Mouse (Mus musculus): ENCODE data around the gene Gnmt. TPM values are rescaled to one million over a fixed set of nuclear protein-coding genes. Genes with fewer than 3 reads are reported as not detected.

Gene Gnmt
- polyA plus RNA-seq, 1 experiment from 2014 or later = 2.8 TPM

- no peaks in the 10 kb centered on the region for H3K4me1 ChIP-seq
- H3K27ac ChIP-seq = no peak overlapping the region
- H3K9me3 ChIP-seq (replicated peaks) = no peaks in the 10 kb centered on the region
- no peak overlapping the region for H3K9ac ChIP-seq
- no peak overlapping the region for H3K4me2 ChIP-seq
- WGBS = 82% methylated on average over 7 of the region's 7 CpGs
- no peak overlapping the region for H3K4me3 ChIP-seq (replicated peaks)
- peaks cover 23% of the 10 kb centered on the region for H3K36me3 ChIP-seq
- no peaks in the 10 kb centered on the region for H3K27me3 ChIP-seq
- ATAC-seq (replicated peaks; ENCODE audit: low FRiP score) = no peak
These were observed 6.3 kb upstream of the Gnmt start for GRCm38 (mm10) chr17:46735287-46735686.

- H3K4me3 ChIP-seq (replicated peaks) = no peak overlapping the region
- peaks cover 23% of the 10 kb centered on the region for H3K36me3 ChIP-seq
- 98% methylated on average over 3 of the region's 3 CpGs for WGBS
- no peak overlapping the region for H3K4me2 ChIP-seq
- no peaks in the 10 kb centered on the region for H3K9me3 ChIP-seq (replicated peaks)
- ATAC-seq (replicated peaks; ENCODE audit: low FRiP score) = no peak
- peaks cover 5% of the 10 kb centered on the region for H3K27me3 ChIP-seq
- H3K9ac ChIP-seq = no peak overlapping the region
- H3K4me1 ChIP-seq = peaks cover under 1% of the 10 kb centered on the region; the same call in 1 of the 2 replicates
- H3K27ac ChIP-seq = no peak overlapping the region
These were observed 5.1 kb upstream of the Gnmt start for GRCm38 (mm10) chr17:46734055-46734454.

DNA sequence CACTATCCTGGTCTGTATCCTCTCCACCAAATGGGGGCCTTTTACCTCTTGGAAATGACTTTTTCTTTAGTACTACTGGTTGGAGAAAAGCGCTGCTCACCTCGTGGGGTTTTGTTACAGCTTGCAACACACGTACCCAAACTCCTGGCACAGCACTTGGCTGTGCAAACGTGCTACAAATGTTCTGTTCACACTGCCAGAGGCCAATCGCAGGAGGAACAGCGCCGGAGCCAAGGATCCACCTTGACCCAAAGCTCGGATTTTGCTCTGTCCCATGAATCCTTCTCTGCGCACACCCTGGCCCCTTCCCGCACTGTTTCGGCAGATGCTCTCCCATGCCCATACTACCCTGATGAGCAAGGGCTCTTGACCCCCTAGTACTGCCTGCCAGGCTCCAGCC is 472 bp downstream of the Gnmt start:
- Histone ChIP-seq H3K4me1 (peaks cover 7% of the 10 kb centered on the region), H3K27me3 (peaks cover 16% of the 10 kb centered on the region), H3K36me3 (peaks cover 29% of the 10 kb centered on the region), H3K4me2 (peak overlapping the region; percentile 52), H3K27ac (no peak overlapping the region), H3K9me3 (replicated peaks) (no peaks in the 10 kb centered on the region), H3K9ac (no peak overlapping the region), H3K4me3 (replicated peaks) (peak overlapping the region; percentile 20)
- ATAC-seq (replicated peaks; ENCODE audit: low FRiP score) = 0 out of 2 replicates have a peak, but pooled peaks have one; percentile 23
- 45% methylated on average over 11 of the region's 11 CpGs for WGBS

- 42% methylated on average over 6 of the region's 6 CpGs for WGBS
- Histone ChIP-seq H3K27me3 (peaks cover 16% of the 10 kb centered on the region), H3K9me3 (replicated peaks) (no peaks in the 10 kb centered on the region), H3K4me2 (no peak overlapping the region), H3K4me3 (replicated peaks) (no peak overlapping the region), H3K36me3 (peaks cover 33% of the 10 kb centered on the region), H3K4me1 (peaks cover 7% of the 10 kb centered on the region), H3K27ac (no peak overlapping the region), H3K9ac (no peak overlapping the region)
- ATAC-seq (replicated peaks; ENCODE audit: low FRiP score) = no peak
These were observed 947 bp downstream of the Gnmt start for GRCm38 (mm10) chr17:46728021-46728420.

- H3K9me3 ChIP-seq (replicated peaks) = no peaks in the 10 kb centered on the region
- WGBS = 85% methylated on average over 11 of the region's 11 CpGs
- no peak overlapping the region for H3K4me3 ChIP-seq (replicated peaks)
- no peak overlapping the region for H3K4me2 ChIP-seq
- H3K27me3 ChIP-seq = peaks cover 16% of the 10 kb centered on the region
- H3K9ac ChIP-seq = no peak overlapping the region
- peaks cover 7% of the 10 kb centered on the region for H3K4me1 ChIP-seq
- no peak for ATAC-seq (replicated peaks; ENCODE audit: low FRiP score)
- H3K27ac ChIP-seq = no peak overlapping the region
- H3K36me3 ChIP-seq = peaks cover 39% of the 10 kb centered on the region
These were observed 1.7 kb downstream of the Gnmt start for GRCm38 (mm10) chr17:46727271-46727670.

- no peak for ATAC-seq (replicated peaks; ENCODE audit: low FRiP score)
- H3K36me3 ChIP-seq = peaks cover 52% of the 10 kb centered on the region
- no peak overlapping the region for H3K27ac ChIP-seq
- H3K27me3 ChIP-seq = peaks cover 16% of the 10 kb centered on the region
- WGBS = 92% methylated on average over 26 of the region's 26 CpGs
- H3K9me3 ChIP-seq (replicated peaks) = no peaks in the 10 kb centered on the region
- H3K9ac ChIP-seq = no peak overlapping the region
- H3K4me2 ChIP-seq = no peak overlapping the region
- peaks cover 7% of the 10 kb centered on the region for H3K4me1 ChIP-seq
- no peak overlapping the region for H3K4me3 ChIP-seq (replicated peaks)
These were observed 3.0 kb downstream of the Gnmt start for GRCm38 (mm10) chr17:46725731-46726645.

GRCm38 (mm10) chr17:46725273-46725672 is 3.7 kb downstream of the Gnmt start:
- Histone ChIP-seq H3K27ac (no peak overlapping the region), H3K27me3 (peaks cover 16% of the 10 kb centered on the region), H3K4me2 (no peak overlapping the region), H3K9ac (0 out of 2 replicates have a peak overlapping the region, but pooled peaks have one; percentile 10), H3K9me3 (replicated peaks) (no peaks in the 10 kb centered on the region), H3K36me3 (peaks cover 59% of the 10 kb centered on the region), H3K4me3 (replicated peaks) (no peak overlapping the region), H3K4me1 (peaks cover 7% of the 10 kb centered on the region)
- 47% methylated on average over 9 of the region's 9 CpGs for WGBS
- peak; percentile 47; the same call in 1 of the 2 replicates for ATAC-seq (replicated peaks; ENCODE audit: low FRiP score)

DNA sequence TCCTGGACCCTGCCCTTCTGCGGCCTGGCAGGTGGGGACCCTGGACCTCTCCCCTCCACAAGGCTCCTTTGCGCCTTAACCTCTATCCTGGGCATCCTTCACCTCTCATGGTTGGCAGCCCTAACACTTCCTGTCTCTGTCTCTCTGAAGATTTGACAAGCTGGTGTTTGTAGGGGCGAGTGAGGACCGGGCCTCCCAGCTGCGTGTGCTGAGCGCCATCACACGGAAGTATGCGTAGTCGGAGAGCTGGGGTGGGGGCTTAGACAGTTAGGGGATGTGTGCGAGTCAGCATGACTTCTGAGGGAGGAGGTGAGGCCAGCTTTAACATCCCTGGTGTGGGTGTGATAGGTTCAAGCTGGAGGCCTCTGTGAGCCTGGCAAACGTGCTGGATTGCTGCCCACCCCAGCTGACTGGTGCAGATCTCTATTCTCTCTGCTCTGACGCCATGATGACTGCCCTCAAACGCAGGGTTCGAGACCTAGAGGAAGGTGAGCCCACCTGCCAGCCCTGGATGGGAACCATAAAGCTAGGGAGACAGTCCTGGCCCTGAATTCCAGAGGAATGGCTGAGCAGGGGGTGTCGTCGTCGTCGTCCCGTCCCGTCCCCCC is 4.4 kb downstream of the Gnmt start:
- no peak for ATAC-seq (replicated peaks; ENCODE audit: low FRiP score)
- no peak overlapping the region for H3K4me3 ChIP-seq (replicated peaks)
- no peak overlapping the region for H3K27ac ChIP-seq
- H3K36me3 ChIP-seq = peaks cover 63% of the 10 kb centered on the region
- peaks cover 7% of the 10 kb centered on the region for H3K4me1 ChIP-seq
- H3K4me2 ChIP-seq = no peak overlapping the region
- no peak overlapping the region for H3K9ac ChIP-seq
- H3K9me3 ChIP-seq (replicated peaks) = no peaks in the 10 kb centered on the region
- WGBS = 77% methylated on average over 20 of the region's 20 CpGs
- H3K27me3 ChIP-seq = peaks cover 16% of the 10 kb centered on the region

GRCm38 (mm10) chr17:46721077-46721476 is 7.9 kb downstream of the Gnmt start:
- H3K27me3 ChIP-seq = no peaks in the 10 kb centered on the region
- no peaks in the 10 kb centered on the region for H3K4me1 ChIP-seq
- ATAC-seq (replicated peaks; ENCODE audit: low FRiP score) = no peak
- H3K4me3 ChIP-seq (replicated peaks) = no peak overlapping the region
- 87% methylated on average over 7 of the region's 7 CpGs for WGBS
- no peak overlapping the region for H3K27ac ChIP-seq
- H3K9me3 ChIP-seq (replicated peaks) = no peaks in the 10 kb centered on the region
- peaks cover 84% of the 10 kb centered on the region for H3K36me3 ChIP-seq
- H3K4me2 ChIP-seq = no peak overlapping the region
- H3K9ac ChIP-seq = no peak overlapping the region

DNA sequence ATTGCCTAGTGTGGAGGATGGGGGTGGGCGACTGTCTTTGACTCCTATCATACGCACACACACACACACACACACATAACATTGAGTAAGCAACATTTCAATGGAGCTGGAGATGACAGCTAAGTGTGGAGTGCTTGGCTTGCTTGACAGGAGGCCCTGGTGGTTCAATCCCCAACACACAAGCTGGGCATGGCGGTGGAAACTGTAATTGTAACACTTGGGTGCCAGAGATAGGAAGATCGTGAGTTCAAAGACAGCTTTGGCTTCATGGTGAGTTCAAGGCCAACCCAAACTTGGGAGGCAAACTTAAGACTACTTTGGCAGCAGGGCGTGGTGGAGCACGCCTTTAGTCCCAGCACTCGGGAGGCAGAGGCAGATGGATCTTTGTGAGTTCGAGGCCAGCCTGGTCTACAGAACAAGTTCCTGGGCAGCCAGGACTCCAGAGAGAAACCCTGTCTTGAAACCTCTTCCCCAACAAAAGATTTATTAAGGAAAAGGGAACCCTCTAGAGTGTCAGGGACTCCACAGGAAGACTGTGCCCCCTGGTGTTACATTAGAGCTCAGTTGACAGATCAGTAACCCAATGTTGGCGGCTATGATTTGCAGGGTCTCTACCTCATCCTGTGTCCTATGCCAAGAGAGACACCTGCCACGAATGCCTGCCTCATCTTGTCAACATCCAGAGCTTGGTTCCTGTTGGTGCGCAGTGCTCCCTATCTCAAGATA is 14.0 kb downstream of the Gnmt start:
- H3K9me3 ChIP-seq (replicated peaks) = no peaks in the 10 kb centered on the region
- H3K4me2 ChIP-seq = no peak overlapping the region
- H3K9ac ChIP-seq = no peak overlapping the region
- no peak overlapping the region for H3K27ac ChIP-seq
- H3K4me3 ChIP-seq (replicated peaks) = no peak overlapping the region
- H3K27me3 ChIP-seq = no peaks in the 10 kb centered on the region
- WGBS = 93% methylated on average over 11 of the region's 11 CpGs
- peaks cover 19% of the 10 kb centered on the region for H3K4me1 ChIP-seq
- ATAC-seq (replicated peaks; ENCODE audit: low FRiP score) = no peak
- peaks cover 50% of the 10 kb centered on the region for H3K36me3 ChIP-seq

DNA sequence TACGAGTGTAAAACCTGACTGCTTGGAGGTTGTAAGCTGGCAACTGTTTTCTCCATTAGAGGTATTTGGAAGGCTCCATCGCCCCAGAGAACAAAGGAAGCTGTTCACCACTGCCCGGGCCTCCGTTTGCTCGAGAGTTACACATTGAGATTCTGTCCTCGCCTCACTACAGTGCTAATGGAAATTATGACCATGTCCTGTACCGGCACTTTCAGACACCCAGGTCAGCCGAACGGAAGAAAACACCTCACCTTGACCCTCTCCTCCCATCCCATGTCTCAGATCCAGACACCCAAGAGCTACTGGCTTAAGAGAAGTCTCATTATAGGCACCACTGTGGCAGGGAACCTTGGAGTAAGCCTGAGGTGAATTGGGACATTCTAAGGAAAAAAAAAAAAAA is 15.1 kb downstream of the Gnmt start:
- Histone ChIP-seq H3K27ac (no peak overlapping the region), H3K4me1 (peaks cover 19% of the 10 kb centered on the region), H3K4me3 (replicated peaks) (no peak overlapping the region), H3K9me3 (replicated peaks) (no peaks in the 10 kb centered on the region), H3K4me2 (no peak overlapping the region), H3K9ac (no peak overlapping the region), H3K27me3 (no peaks in the 10 kb centered on the region), H3K36me3 (peaks cover 49% of the 10 kb centered on the region)
- ATAC-seq (replicated peaks; ENCODE audit: low FRiP score) = no peak
- 86% methylated on average over 9 of the region's 9 CpGs for whole genome bisulfite sequencing

DNA sequence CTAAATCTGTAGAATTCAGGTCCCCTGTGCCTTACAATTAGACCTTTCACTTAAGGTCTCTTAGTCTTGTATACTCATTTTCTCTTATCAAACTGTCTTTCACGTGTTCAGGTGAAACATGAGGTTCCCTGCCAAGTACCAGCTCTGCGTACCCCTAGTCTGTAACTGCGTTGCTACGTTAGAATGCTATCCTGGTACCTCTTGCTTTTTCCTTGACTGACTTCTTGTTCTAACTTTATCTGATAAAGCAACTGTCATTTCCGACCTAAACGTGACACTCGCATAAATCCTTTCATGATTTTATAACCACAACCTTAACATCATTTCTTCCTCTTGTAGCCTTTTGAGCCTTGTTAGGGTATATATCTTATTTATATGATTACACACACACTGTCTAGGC is 16.5 kb downstream of the Gnmt start:
- ATAC-seq (replicated peaks; ENCODE audit: low FRiP score) = no peak
- Histone ChIP-seq H3K36me3 (peaks cover 39% of the 10 kb centered on the region), H3K4me3 (replicated peaks) (peak overlapping the region; percentile 98), H3K4me2 (peak overlapping the region; percentile 94), H3K4me1 (peaks cover 19% of the 10 kb centered on the region), H3K27ac (no peak overlapping the region), H3K9ac (peak overlapping the region; percentile 95), H3K9me3 (replicated peaks) (no peaks in the 10 kb centered on the region), H3K27me3 (no peaks in the 10 kb centered on the region)
- 59% methylated on average over 7 of the region's 7 CpGs for WGBS

All from kidney, embryonic 15.5 days (tissue).